14 mouse cellular contexts compared by ENCODE assay signal in the genomic region with DNA sequence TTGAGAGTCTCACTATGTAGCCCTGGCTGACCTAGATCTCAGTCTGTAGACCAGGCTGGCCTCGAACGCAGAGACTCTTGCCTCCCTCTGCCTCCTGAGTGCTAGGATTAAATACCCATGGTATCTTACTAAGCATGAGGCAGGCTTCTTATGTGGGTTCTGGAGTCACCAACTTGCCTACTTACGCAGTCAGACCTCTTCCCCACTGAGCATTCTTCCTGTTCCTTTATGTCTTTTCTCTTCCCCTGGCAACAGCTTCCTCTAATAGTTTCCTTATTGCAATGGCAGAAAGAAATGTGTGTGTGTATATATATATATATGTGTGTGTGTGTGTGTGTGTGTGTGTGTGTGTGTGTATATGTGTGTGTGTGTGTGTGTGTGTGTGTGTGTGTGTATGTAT.
DNase-seq lines count a peak whose midpoint lies in the region; ATAC-seq lines count a peak whose summit lies in the region.
"Had no signal": no experiment of that assay in that cellular context is flagged by ENCODE, and none has a peak within 500 bp of the region (broad histone marks: within the 10 kb centered on the region; RNA-seq: fewer than 3 reads in every experiment).

No protein-coding gene starts in this region.

- no peak overlapping the region for H3K4me2 ChIP-seq in heart, embryonic 13.5 days
- H3K4me2 ChIP-seq in lung, embryonic 15.5 days = no peak overlapping the region
- H3K4me2 ChIP-seq in embryonic facial prominence, embryonic 13.5 days = no peak overlapping the region

- 78% methylated on average over 3 of the region's 3 CpGs for WGBS in heart, embryonic 13.5 days
- 69% methylated on average over 3 of the region's 3 CpGs for WGBS in lung, embryonic 15.5 days
- 64% methylated on average over 3 of the region's 3 CpGs for WGBS in embryonic facial prominence, embryonic 13.5 days

- no peak for DNase-seq in heart, postnatal 36 days
- DNase-seq in lung, postnatal 4 days = no peak
- peak; percentile 3 for DNase-seq in splenic B cell, adult 2 months (ENCODE audit: low read depth, low spot score)
- DNase-seq in urinary bladder, postnatal 4 days (ENCODE audit: low spot score in 2 of 2) = no peak
- no peak for DNase-seq in thymus, postnatal 10 days (ENCODE audit: low spot score in 2 of 2)
- DNase-seq: cerebellum, postnatal 36 days; layer of hippocampus, adult 9-11 months; lung, adult 2 months; thymus, adult 18-20 months had no signal

- H3K9ac ChIP-seq in heart, embryonic 13.5 days = no peak overlapping the region
- no peak overlapping the region for H3K9ac ChIP-seq in lung, embryonic 15.5 days
- H3K9ac ChIP-seq in embryonic facial prominence, embryonic 13.5 days = no peak overlapping the region

- H3K4me1 ChIP-seq in heart, embryonic 13.5 days = peaks cover 51% of the 10 kb centered on the region
- peaks cover 61% of the 10 kb centered on the region for H3K4me1 ChIP-seq in lung, embryonic 15.5 days
- H3K4me1 ChIP-seq in embryonic facial prominence, embryonic 13.5 days = peaks cover 68% of the 10 kb centered on the region

- no peak for ATAC-seq in heart, embryonic 13.5 days (ENCODE audit: extremely low read depth, insufficient number of reproducible peaks, low FRiP score, low TSS enrichment)
- ATAC-seq in lung, embryonic 15.5 days (ENCODE audit: borderline replicate concordance, extremely low read depth, low FRiP score, low TSS enrichment) = no peak
- no peak for ATAC-seq in embryonic facial prominence, embryonic 13.5 days (ENCODE audit: insufficient number of reproducible peaks, insufficient read depth, low FRiP score, low TSS enrichment, low read depth)
- ATAC-seq: intestine, embryonic 16.5 days had no signal

- H3K4me3 ChIP-seq in heart, embryonic 13.5 days = no peak overlapping the region
- no peak overlapping the region for H3K4me3 ChIP-seq in lung, embryonic 15.5 days
- no peak overlapping the region for H3K4me3 ChIP-seq in embryonic facial prominence, embryonic 13.5 days
- H3K4me3 ChIP-seq: erythroblast, embryonic 14.5 days had no signal

- H3K36me3 ChIP-seq in heart, embryonic 13.5 days = no peaks in the 10 kb centered on the region
- no peaks in the 10 kb centered on the region for H3K36me3 ChIP-seq in lung, embryonic 15.5 days
- no peaks in the 10 kb centered on the region for H3K36me3 ChIP-seq in embryonic facial prominence, embryonic 13.5 days
- no peaks in the 10 kb centered on the region for H3K36me3 ChIP-seq in splenic B cell, adult 2 months (ENCODE audit: control insufficient read depth, insufficient read depth, low read length, poor library complexity, severe bottlenecking)

- intact Hi-C loops in heart, postnatal 36 days (cut with DNase I) = loop anchor here (5.0 kb wide), 1 partner anchor 44 kb away; no protein-coding TSS in a partner anchor

- peak overlapping the region; percentile 68 for H3K27ac ChIP-seq in heart, embryonic 13.5 days (replicated peaks)
- peak overlapping the region; percentile 57 for H3K27ac ChIP-seq in lung, embryonic 15.5 days
- peak overlapping the region; percentile 72 for H3K27ac ChIP-seq in embryonic facial prominence, embryonic 13.5 days

- H3K9me3 ChIP-seq in heart, embryonic 13.5 days = no peaks in the 10 kb centered on the region
- no peaks in the 10 kb centered on the region for H3K9me3 ChIP-seq in lung, embryonic 15.5 days
- no peaks in the 10 kb centered on the region for H3K9me3 ChIP-seq in embryonic facial prominence, embryonic 13.5 days

- no peaks in the 10 kb centered on the region; the same call in 1 of the 2 replicates for H3K27me3 ChIP-seq in heart, embryonic 13.5 days (replicated peaks)
- H3K27me3 ChIP-seq in lung, embryonic 15.5 days = no peaks in the 10 kb centered on the region
- no peaks in the 10 kb centered on the region for H3K27me3 ChIP-seq in embryonic facial prominence, embryonic 13.5 days
- H3K27me3 ChIP-seq in splenic B cell, adult 2 months (ENCODE audit: control insufficient read depth, insufficient read depth, low read length, poor library complexity, severe bottlenecking) = no peaks in the 10 kb centered on the region
